Mouse (Mus musculus): ENCODE data around the gene Rnf182. TPM values are rescaled to one million over a fixed set of nuclear protein-coding genes. Genes with fewer than 3 reads are reported as not detected.

Rnf182 gene
- total and polyA plus RNA-seq, 3 experiments, result 0.05 to 0.16 (median 0.07) TPM

- H3K4me1 ChIP-seq (ENCODE audit: control insufficient read depth, insufficient read depth, low read length), result peaks cover 1% of the 10 kb centered on the region; the same call in 1 of the 2 replicates
- H3K27me3 ChIP-seq (ENCODE audit: control insufficient read depth, insufficient read depth, low read length), result no peaks in the 10 kb centered on the region
- intact Hi-C loops (cut with DNase I), result no loop called here
- no peak overlapping the region for H3K9ac ChIP-seq (ENCODE audit: low read depth, low read length)
- WGBS, result 70% methylated on average over 7 of the region's 7 CpGs
- DNase-seq, result no peak
- TF ChIP-seq CTCF (IDR thresholded peaks at IDR 0.05) (no peak), EP300 (IDR thresholded peaks at IDR 0.05; ENCODE audit: insufficient read depth, low read depth, low read length) (no peak), POLR2A (IDR thresholded peaks at IDR 0.05; ENCODE audit: insufficient read depth, low read depth, low read length) (no peak)
- no peaks in the 10 kb centered on the region for H3K36me3 ChIP-seq (ENCODE audit: control insufficient read depth, insufficient read depth, low read length)
- H3K4me3 ChIP-seq, result no peak overlapping the region
- no peak overlapping the region for H3K27ac ChIP-seq
- no peaks in the 10 kb centered on the region for H3K79me2 ChIP-seq (replicated peaks; ENCODE audit: control insufficient read depth, insufficient read depth, low read length)
Observed at GRCm38 (mm10) chr13:43704533-43705116, 89.1 kb downstream of the Rnf182 start.

- H3K79me2 ChIP-seq (replicated peaks; ENCODE audit: control insufficient read depth, insufficient read depth, low read length), result no peaks in the 10 kb centered on the region
- H3K27me3 ChIP-seq (ENCODE audit: control insufficient read depth, insufficient read depth, low read length), result no peaks in the 10 kb centered on the region
- H3K27ac ChIP-seq, result no peak overlapping the region
- H3K4me1 ChIP-seq (ENCODE audit: control insufficient read depth, insufficient read depth, low read length), result peaks cover 1% of the 10 kb centered on the region; the same call in 1 of the 2 replicates
- H3K4me3 ChIP-seq, result no peak overlapping the region
- no peak for TF ChIP-seq CTCF (IDR thresholded peaks at IDR 0.05)
- TF ChIP-seq EP300 (IDR thresholded peaks at IDR 0.05; ENCODE audit: insufficient read depth, low read depth, low read length), result no peak
- no peak for TF ChIP-seq POLR2A (IDR thresholded peaks at IDR 0.05; ENCODE audit: insufficient read depth, low read depth, low read length)
- no peak for DNase-seq
- WGBS, result 53% methylated on average over 4 of the region's 4 CpGs
- intact Hi-C loops (cut with DNase I), result no loop called here
- no peaks in the 10 kb centered on the region for H3K36me3 ChIP-seq (ENCODE audit: control insufficient read depth, insufficient read depth, low read length)
- no peak overlapping the region for H3K9ac ChIP-seq (ENCODE audit: low read depth, low read length)
Observed at GRCm38 (mm10) chr13:43706387-43706786, 90.9 kb downstream of the Rnf182 start.

- Histone ChIP-seq H3K36me3 (ENCODE audit: control insufficient read depth, insufficient read depth, low read length) (no peaks in the 10 kb centered on the region), H3K4me1 (ENCODE audit: control insufficient read depth, insufficient read depth, low read length) (peaks cover 1% of the 10 kb centered on the region; the same call in 1 of the 2 replicates), H3K27me3 (ENCODE audit: control insufficient read depth, insufficient read depth, low read length) (no peaks in the 10 kb centered on the region), H3K4me3 (no peak overlapping the region), H3K9ac (ENCODE audit: low read depth, low read length) (no peak overlapping the region), H3K27ac (peak overlapping the region; percentile 62), H3K79me2 (replicated peaks; ENCODE audit: control insufficient read depth, insufficient read depth, low read length) (no peaks in the 10 kb centered on the region)
- DNase-seq, result peak; percentile 23 to 49
- intact Hi-C loops (cut with DNase I), result no loop called here
- TF ChIP-seq EP300 (IDR thresholded peaks at IDR 0.05; ENCODE audit: insufficient read depth, low read depth, low read length), result 0 out of 2 replicates have a peak, but pooled peaks have one; percentile 25
- no peak for TF ChIP-seq CTCF (IDR thresholded peaks at IDR 0.05)
- WGBS, result 46% methylated on average over 3 of the region's 3 CpGs
Observed at GRCm38 (mm10) chr13:43709529-43709928, 94.0 kb downstream of the Rnf182 start.

- no peaks in the 10 kb centered on the region for H3K79me2 ChIP-seq (replicated peaks; ENCODE audit: control insufficient read depth, insufficient read depth, low read length)
- DNase-seq, result no peak
- H3K4me3 ChIP-seq, result no peak overlapping the region
- no peaks in the 10 kb centered on the region for H3K27me3 ChIP-seq (ENCODE audit: control insufficient read depth, insufficient read depth, low read length)
- H3K36me3 ChIP-seq (ENCODE audit: control insufficient read depth, insufficient read depth, low read length), result no peaks in the 10 kb centered on the region
- no peak overlapping the region for H3K27ac ChIP-seq
- no peak for TF ChIP-seq CTCF (IDR thresholded peaks at IDR 0.05)
- whole genome bisulfite sequencing, result 72% methylated on average over 7 of the region's 7 CpGs
- no peak overlapping the region for H3K9ac ChIP-seq (ENCODE audit: low read depth, low read length)
- intact Hi-C loops (cut with DNase I), result no loop called here
- H3K4me1 ChIP-seq (ENCODE audit: control insufficient read depth, insufficient read depth, low read length), result peaks cover 1% of the 10 kb centered on the region; the same call in 1 of the 2 replicates
Observed at GRCm38 (mm10) chr13:43711708-43712314, 96.3 kb downstream of the Rnf182 start.

GRCm38 (mm10) chr13:43714741-43715140 lies 99.2 kb downstream of the Rnf182 start:
- H3K4me3 ChIP-seq, result no peak overlapping the region
- intact Hi-C loops (cut with DNase I), result no loop called here
- no peaks in the 10 kb centered on the region for H3K4me1 ChIP-seq (ENCODE audit: control insufficient read depth, insufficient read depth, low read length)
- 72% methylated on average over 6 of the region's 6 CpGs for WGBS
- no peaks in the 10 kb centered on the region for H3K79me2 ChIP-seq (replicated peaks; ENCODE audit: control insufficient read depth, insufficient read depth, low read length)
- no peak overlapping the region for H3K27ac ChIP-seq
- H3K9ac ChIP-seq (ENCODE audit: low read depth, low read length), result no peak overlapping the region
- no peaks in the 10 kb centered on the region for H3K27me3 ChIP-seq (ENCODE audit: control insufficient read depth, insufficient read depth, low read length)
- no peak for DNase-seq
- no peaks in the 10 kb centered on the region for H3K36me3 ChIP-seq (ENCODE audit: control insufficient read depth, insufficient read depth, low read length)
- TF ChIP-seq EP300 (IDR thresholded peaks at IDR 0.05; ENCODE audit: insufficient read depth, low read depth, low read length) (no peak), CTCF (IDR thresholded peaks at IDR 0.05) (no peak), POLR2A (IDR thresholded peaks at IDR 0.05; ENCODE audit: insufficient read depth, low read depth, low read length) (no peak)

GRCm38 (mm10) chr13:43715466-43715865 lies 100.0 kb downstream of the Rnf182 start:
- H3K9ac ChIP-seq (ENCODE audit: low read depth, low read length), result no peak overlapping the region
- 85% methylated on average over 5 of the region's 5 CpGs for WGBS
- TF ChIP-seq EP300 (IDR thresholded peaks at IDR 0.05; ENCODE audit: insufficient read depth, low read depth, low read length) (no peak), CTCF (IDR thresholded peaks at IDR 0.05) (no peak), POLR2A (IDR thresholded peaks at IDR 0.05; ENCODE audit: insufficient read depth, low read depth, low read length) (no peak)

More at GRCm38 (mm10) chr13:43715466-43715865, 100.0 kb downstream of the Rnf182 start:
- Histone ChIP-seq H3K4me1 (ENCODE audit: control insufficient read depth, insufficient read depth, low read length) (no peaks in the 10 kb centered on the region; the same call in 1 of the 2 replicates), H3K79me2 (replicated peaks; ENCODE audit: control insufficient read depth, insufficient read depth, low read length) (no peaks in the 10 kb centered on the region), H3K27me3 (ENCODE audit: control insufficient read depth, insufficient read depth, low read length) (no peaks in the 10 kb centered on the region), H3K36me3 (ENCODE audit: control insufficient read depth, insufficient read depth, low read length) (no peaks in the 10 kb centered on the region), H3K4me3 (no peak overlapping the region), H3K27ac (no peak overlapping the region)
- no peak for DNase-seq
- intact Hi-C loops (cut with DNase I), result no loop called here

Data from heart, adult 2 months (tissue).